Mouse (Mus musculus) brain, adult 2 months (tissue): ENCODE measurements at regions not wholly inside any gene's neighbourhood (a gene's known extent, or its start where the extent isn't known, plus 50 kb on each side); places are given as distances from the start of the nearest gene placed in this dataset.
"Not testable (repeated sequence)": the region's sequence is repeated elsewhere in the genome, so short reads cannot be mapped to it uniquely, and the experiment has no call there.

Source experiments
- DNase-seq: peaks from one replicate; pipeline ENCODE4 v3.0.0; 2011; ENCODE audit warnings: low read depth, low spot score

- peak; percentile 89 for DNase-seq
These were observed 86.3 kb downstream of the Kcnk1 start for GRCm38 (mm10) chr8:126081279-126081678.

DNA sequence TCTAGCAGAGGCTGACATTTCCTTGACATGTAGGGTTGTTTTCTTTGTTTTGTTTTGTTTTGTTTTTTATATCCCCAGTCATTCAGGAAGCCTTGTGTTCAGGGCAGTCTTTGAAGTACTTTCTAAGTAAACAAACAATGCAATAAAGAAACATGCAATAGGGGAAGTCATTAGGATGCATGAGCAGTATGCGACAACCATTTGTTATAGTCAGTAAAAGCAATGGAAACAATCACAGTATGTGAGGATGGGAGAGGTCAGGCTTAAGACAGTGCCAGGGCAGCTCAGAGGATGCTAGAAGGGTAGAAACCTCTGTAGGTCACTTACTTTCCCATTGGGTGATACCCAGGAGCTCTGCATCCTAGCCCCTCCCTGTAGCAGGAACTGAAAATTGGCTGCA is 87.9 kb downstream of the Kcnk1 start:
- DNase-seq = no peak

GRCm38 (mm10) chr8:126090772-126091171 is 95.8 kb downstream of the Kcnk1 start:
- DNase-seq = no peak

DNA sequence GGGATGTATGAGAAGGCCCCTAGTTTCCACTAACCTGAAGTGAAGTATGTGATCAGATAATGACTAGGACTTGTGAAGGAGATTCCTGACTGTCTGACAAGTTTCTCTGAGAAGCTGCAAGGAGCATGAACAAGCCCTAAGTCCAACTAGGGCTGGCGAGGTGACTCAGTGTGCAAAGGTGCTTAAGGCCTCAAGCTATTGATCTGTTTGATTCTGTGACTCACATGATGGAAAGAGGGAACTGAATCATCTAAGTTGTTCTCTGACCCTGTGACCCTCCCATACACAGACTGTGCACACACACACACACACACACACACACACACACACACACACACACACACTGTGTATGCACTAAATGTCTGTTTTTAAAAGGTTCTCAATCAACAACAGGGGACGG is 99.0 kb downstream of the Kcnk1 start:
- no peak for DNase-seq

- DNase-seq = no peak
These were observed 101.1 kb downstream of the Kcnk1 start for GRCm38 (mm10) chr8:126096056-126096455.

GRCm38 (mm10) chr8:126096636-126097170 is 101.7 kb downstream of the Kcnk1 start:
- peak; percentile 59 for DNase-seq

DNA sequence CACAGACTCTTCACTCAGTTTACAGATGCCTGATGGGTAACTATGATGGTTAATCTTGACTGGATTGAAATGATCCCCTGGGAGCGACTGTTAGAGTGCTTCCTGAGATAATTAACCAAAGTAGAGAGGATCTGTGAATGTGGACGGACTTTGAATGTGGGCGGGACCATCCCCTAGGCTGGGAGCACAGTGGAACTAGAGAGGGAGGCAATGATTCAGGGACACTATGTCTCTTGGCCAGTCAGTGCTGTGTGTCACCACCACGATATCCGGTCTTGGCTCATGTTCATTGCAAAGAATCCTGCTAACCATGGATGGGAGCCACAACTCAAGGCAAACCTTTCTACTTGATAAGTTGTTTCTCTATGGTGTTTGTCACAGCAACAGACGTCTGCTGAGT is 103.9 kb downstream of the Kcnk1 start:
- DNase-seq = no peak

GRCm38 (mm10) chr8:126099889-126100288 is 104.9 kb downstream of the Kcnk1 start:
- no peak for DNase-seq

DNA sequence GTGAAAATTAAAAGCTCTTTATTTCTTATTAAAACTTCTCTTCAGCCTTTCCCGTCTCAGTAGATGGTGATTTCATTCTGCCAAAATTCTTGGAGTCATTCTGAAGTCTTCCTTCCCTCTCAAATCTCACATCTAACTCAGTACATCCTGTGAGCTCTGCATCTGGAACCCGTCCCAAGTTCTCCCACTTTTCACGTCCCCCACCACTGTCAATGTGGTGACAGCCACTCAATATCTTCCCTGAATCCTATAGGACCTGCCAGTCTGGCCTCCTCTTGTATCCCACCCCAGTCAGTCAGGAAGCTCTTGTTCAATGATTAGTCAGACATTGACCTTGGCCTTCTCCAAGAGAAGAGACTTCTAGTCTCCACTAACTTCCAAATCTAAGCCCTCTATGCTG is 110.1 kb downstream of the Kcnk1 start:
- DNase-seq = peak; percentile 66

- DNase-seq = no peak
These were observed 131.1 kb downstream of the Kcnk1 start for GRCm38 (mm10) chr8:126126041-126126440.

DNA sequence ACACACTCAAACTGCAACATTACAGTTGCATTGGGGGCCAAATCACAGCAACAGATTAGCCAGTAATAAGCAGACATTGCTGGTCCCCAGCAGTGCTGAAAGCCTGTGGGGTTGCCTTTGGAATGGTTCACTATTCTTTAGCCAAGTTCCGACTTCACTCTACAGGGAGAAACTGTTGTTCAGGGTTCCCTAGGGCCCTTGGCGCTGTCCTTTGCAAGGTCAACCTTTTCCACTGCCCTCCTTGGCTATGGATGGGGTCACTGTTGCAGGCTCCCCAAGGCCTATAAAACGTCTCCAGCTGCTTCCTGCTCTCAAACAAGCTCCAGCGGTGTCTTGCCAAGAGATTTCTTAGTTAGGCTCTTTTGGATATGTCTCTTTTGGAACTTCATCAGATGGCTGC is 137.1 kb downstream of the Kcnk1 start:
- DNase-seq = no peak

GRCm38 (mm10) chr8:126132918-126133317 is 137.9 kb downstream of the Kcnk1 start:
- DNase-seq = not testable (repeated sequence)

GRCm38 (mm10) chr8:126135100-126135499 is 140.1 kb downstream of the Kcnk1 start:
- no peak for DNase-seq

GRCm38 (mm10) chr8:126135573-126135972 is 140.6 kb downstream of the Kcnk1 start:
- no peak for DNase-seq

DNA sequence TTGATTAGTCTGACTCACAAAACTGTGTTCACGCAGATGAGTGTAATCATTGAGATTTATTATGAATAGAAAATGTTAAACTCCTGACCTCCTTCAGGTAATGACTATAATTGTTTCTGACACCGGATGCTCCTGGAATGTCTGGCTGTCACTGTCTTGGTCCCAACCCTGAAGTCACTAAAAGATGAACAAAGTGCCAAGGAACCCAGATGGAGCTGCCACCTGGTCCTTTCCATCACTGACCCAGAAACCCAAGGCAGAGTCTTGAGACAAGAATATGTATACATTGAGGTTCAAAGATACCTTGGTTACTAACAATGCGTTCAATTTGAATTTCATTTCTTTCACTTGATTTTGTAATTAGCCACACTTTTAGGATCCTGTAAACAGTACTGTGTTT is 142.0 kb downstream of the Kcnk1 start:
- DNase-seq = peak; percentile 93

DNA sequence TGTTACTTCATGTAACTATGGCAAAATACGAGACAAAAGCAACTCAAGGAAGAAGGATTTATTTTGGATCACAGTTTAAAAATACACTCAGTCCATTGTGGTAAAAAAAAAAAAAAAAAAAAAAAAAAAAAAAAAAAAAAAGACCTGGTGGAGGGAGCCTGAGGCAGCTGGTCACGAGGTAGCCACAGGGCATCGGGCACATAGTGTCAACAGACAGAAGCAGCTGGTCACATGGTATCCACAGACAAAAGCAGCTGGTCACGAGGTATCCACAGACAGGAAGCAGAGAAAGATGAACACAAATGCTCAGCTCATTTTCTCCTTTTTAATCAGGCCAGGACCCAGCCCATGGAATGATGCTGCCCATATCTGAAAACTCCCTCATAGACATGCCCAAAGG is 142.5 kb downstream of the Kcnk1 start:
- no peak for DNase-seq

GRCm38 (mm10) chr8:126138645-126139545 is 143.9 kb downstream of the Kcnk1 start:
- peak; percentile 79 for DNase-seq

DNA sequence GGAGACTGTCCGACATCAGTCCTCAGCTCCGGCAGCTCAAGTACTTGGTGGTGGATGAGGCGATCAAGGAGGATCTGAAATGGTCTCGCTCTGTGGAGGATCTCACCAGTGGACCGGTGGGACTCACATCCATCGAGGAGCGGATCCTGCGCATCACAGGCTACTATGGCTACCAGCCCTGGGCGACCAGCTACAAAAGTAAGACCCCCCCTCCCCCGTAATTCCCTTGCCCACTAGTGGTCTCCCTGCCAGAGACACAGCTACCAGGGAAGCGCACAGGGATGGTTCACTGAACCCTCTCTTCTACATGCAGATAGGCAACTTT is 144.5 kb downstream of the Kcnk1 start:
- no peak for DNase-seq

GRCm38 (mm10) chr8:126140998-126141397 is 146.0 kb downstream of the Kcnk1 start:
- peak; percentile 64 for DNase-seq

- DNase-seq = no peak
These were observed 146.8 kb upstream of the Slc35f3 start for GRCm38 (mm10) chr8:126151527-126151926.

DNA sequence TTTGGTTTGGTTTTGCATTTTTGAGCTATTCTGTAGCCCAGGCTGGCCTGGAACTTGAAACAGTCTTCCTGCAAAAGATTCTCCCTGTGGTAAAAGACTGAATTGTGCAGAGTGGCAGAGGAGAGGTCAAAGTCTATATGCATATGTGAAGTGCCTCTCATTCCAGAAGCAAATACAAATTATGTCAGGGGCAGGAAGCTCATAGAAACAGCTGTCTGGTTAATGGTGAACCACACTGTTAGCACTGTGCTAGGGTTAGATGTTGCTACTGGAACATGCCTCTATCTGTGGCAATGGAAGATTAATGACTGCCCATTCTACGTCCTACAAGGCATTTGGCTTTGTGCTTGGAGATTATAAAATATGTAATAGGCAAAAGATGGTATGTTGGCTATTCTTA is 144.4 kb upstream of the Slc35f3 start:
- no peak for DNase-seq

DNA sequence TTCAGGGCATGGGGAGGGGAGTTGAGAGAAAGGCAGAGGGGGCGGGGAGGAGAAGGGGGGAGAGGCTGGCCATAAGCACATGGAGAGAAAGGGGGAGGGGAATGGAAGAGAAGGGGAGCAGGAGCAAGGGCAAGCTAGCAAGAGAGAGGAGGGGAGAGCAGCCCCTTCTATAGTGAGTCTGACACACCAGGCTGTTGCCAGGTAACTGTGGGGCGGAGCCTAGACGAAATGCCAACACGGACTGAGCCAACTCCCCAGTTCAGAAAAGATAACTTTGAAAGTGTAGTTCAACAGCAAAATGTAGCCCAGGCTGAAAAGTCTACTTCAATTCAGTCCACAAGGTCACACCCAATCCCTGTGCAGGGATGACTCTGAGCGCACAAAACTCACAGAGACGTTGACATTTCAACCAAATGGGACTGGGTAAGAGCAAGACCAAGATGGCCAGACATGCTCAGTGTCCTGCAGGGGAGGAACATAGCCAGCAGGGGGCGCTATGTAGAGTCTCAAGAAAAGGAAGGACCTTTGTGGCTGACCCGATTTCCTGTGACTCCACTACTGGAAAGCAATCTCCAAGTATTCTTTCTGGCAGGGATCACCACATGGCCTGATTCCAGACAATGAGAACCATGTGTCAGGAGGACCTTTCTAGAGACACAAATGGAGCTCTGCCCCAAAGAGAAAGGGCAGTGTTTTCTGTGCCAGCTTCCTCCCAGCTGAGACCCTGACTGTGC is 140.7 kb upstream of the Slc35f3 start:
- peak; percentile 79 for DNase-seq

DNA sequence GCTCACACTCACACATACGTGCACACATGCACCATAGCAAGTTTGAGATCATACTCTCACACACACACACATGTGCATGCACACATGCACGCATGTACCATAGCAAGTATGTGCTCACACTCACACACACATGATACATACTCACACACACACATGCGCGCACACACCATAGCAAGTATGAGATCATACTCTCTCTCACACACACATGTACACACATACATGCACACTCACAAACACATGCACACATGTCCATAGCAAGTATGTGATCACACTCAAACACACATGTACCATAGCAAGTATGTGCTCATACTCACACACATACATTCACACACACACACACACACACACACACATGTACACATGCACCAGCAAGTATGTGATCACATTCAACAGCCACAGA is 138.9 kb upstream of the Slc35f3 start:
- no peak for DNase-seq
